Mouse (Mus musculus) hindbrain, postnatal 0 days (tissue): ENCODE results near the gene Flrt1. TPM values are rescaled to one million over a fixed set of nuclear protein-coding genes. Genes with fewer than 3 reads are reported as not detected.

Experiments
- ATAC-seq: fragments of 200-750 bp; cut with Nextera tagmentation; 2 replicates; pipeline ENCODE4 v1.8.0; 2017; ENCODE audit warnings: mild to moderate bottlenecking, moderate TSS enrichment, moderate library complexity
- DNase-seq: peaks from one replicate; pipeline ENCODE4 v3.0.0-alpha.2; 2015; ENCODE audit warnings: low spot score
- H3K27ac ChIP-seq: fragments of 300-500 bp; sonication (generic); 2 replicates; pipeline ENCODE4 v1.5.1; 2014; ENCODE audit warnings: mild to moderate bottlenecking
- H3K27me3 ChIP-seq: fragments of 300-500 bp; sonication (generic); 2 replicates; pipeline ENCODE4 v1.6.1; 2014; ENCODE audit warnings: low read length, mixed read lengths; ENCODE audit not compliant: insufficient read depth
- H3K36me3 ChIP-seq: fragments of 300-500 bp; sonication (generic); 2 replicates; pipeline ENCODE4 v1.6.1; 2014; ENCODE audit warnings: low read length, mixed read lengths; ENCODE audit not compliant: insufficient read depth
- H3K4me1 ChIP-seq: fragments of 300-500 bp; sonication (generic); 2 replicates; pipeline ENCODE4 v1.6.1; 2014; ENCODE audit warnings: antibody characterized with exemption, low read length, mixed read lengths; ENCODE audit not compliant: insufficient read depth
- H3K4me2 ChIP-seq: fragments of 300-500 bp; sonication (generic); 2 replicates; pipeline ENCODE4 v1.6.1; 2014; ENCODE audit warnings: low read depth, mild to moderate bottlenecking, low read length, moderate library complexity, mixed read lengths
- H3K4me3 ChIP-seq: fragments of 300-500 bp; sonication (generic); 2 replicates; pipeline ENCODE4 v1.5.1; 2014; ENCODE audit warnings: low read length
- H3K9ac ChIP-seq: fragments of 300-500 bp; sonication (generic); replicated peaks from 2 replicates; pipeline ENCODE4 v1.6.1; 2014; ENCODE audit warnings: mild to moderate bottlenecking, low read length, moderate library complexity, mixed read lengths
- H3K9me3 ChIP-seq: fragments of 300-500 bp; sonication (generic); 2 replicates; pipeline ENCODE4 v1.6.1; 2016; ENCODE audit warnings: low read length, mixed read lengths
- CTCF ChIP-seq: IDR thresholded peaks from 2 replicates; pipeline ENCODE4 v1.5.1; 2016; ENCODE audit warnings: antibody characterized with exemption, control low read depth, low read depth
- WGBS: fragments of 180-500 bp; shearing (Covaris S2); extraction: QIAGEN DNeasy Blood & Tissue Kit; methylation state at CpG from one replicate; pipeline ENCODE4 v1.1.7; 2014; 5-methylcytosine and 5-hydroxymethylcytosine counted together
- polyA plus RNA-seq: library from polyadenylated mRNA; unstranded; fragments of >200 nt; fragmentation: Nextera tagmentation; extraction: Ambion mirVana; gene quantifications from 2 replicates; pipeline ENCODE4 v1.2.1, GENCODE M21; 2015
- total RNA-seq: library from RNA; depleted of rRNA; stranded (reverse); fragments of >200 nt; gene quantifications from 2 replicates; pipeline ENCODE4 v1.2.3, GENCODE M21; 2014

Gene Flrt1
- total and polyA plus RNA-seq, 2 experiments from 2014 or later: 8.1 to 10.1 TPM

DNA sequence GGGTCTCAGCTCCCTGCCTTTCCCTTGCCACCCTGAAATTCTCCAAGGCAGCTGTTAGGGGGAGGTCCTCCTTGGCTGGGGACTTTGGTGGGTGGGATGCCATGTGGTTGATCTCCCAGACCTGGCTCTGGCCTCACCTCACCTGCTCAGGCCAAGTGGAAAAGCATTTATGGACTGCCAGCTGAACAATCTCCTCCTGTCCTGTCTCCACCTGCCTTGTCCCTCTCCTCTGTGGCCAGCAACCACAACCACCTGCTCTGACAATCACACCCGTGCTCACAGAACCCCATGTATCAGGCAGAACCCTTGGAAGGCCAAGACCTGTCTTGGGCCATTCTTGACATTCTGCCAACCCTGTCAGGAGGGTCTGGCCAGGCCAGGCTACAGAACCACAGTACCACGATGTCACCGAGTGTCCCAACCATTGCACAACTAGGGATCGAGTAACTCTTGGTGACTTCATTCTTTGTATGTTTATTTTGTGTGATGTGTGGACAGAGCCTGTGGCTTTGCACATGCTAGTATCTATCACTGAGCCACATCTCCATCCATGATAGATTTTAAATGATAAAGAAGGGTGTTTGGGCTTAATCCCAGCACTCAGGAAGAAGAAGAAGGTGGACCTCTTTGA is 20.1 kb upstream of the Flrt1 start:
- Histone ChIP-seq H3K9me3 (no peaks in the 10 kb centered on the region), H3K27me3 (no peaks in the 10 kb centered on the region), H3K4me2 (no peak overlapping the region), H3K36me3 (no peaks in the 10 kb centered on the region), H3K4me1 (peaks cover 29% of the 10 kb centered on the region), H3K9ac (no peak overlapping the region), H3K27ac (no peak overlapping the region), H3K4me3 (no peak overlapping the region)
- no peak for TF ChIP-seq CTCF
- ATAC-seq: no peak
- DNase-seq: no peak
- WGBS: 86% methylated on average over 4 of the region's 4 CpGs

DNA sequence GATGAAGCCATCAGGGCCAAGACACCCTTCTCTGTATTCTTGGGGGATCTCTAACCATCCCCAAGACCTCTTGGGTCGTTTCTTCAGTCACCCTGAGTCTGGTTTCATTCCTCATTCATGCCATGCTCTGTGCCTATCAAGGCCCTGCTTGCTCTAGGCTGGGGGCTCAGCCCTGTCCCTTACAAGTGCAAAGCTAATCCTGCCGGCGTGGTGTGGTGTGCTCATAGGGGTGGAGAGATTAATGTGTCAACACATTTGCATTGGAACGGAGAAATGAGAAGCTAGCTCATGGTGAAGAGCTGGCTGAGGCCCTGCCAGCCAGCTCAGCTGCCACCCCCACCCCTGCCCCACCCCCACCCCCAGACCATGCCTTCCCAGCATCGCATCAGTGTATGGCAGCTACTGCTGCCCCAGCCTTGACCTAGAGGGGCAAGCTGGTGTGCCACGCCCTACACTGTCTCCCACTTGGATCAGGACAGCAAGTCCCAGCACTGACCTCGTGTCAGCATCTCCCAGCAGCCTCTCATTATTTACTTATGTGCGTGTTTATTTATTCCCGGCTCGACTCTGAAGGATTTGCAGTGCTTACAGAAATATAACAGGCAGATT is 17.3 kb upstream of the Flrt1 start:
- peak overlapping the region; percentile 36; the same call in 1 of the 2 replicates for H3K27ac ChIP-seq
- 32% methylated on average over 10 of the region's 10 CpGs for WGBS
- no peaks in the 10 kb centered on the region for H3K27me3 ChIP-seq
- H3K4me2 ChIP-seq: no peak overlapping the region
- no peaks in the 10 kb centered on the region for H3K36me3 ChIP-seq
- peaks cover 14% of the 10 kb centered on the region; the same call in 1 of the 2 replicates for H3K4me1 ChIP-seq
- ATAC-seq (peak; percentile 36; the same call in 1 of the 2 replicates), DNase-seq (no peak)
- H3K9ac ChIP-seq: peak overlapping the region; percentile 15; the same call in 1 of the 2 replicates
- no peaks in the 10 kb centered on the region for H3K9me3 ChIP-seq
- H3K4me3 ChIP-seq: no peak overlapping the region
- TF ChIP-seq CTCF: no peak

DNA sequence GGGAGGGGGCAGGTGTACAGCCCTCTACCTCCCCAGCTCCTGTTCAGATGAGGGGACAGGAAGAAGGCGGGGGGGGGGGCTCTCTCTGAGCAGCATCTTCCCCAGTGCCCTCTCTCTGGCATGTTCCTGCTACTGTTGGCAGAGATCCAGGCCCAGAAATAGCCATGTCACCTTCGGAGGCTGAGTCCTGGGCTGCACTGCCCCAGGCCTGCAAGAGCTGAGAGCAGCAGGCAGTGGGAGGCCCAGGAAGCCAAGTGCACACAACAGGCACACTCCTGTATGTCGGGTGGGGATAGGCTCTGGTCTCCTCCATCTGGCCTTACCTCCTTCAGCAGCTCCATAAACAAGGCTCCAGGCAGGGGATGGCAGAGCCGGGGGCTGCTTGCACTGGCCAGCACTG is 16.7 kb upstream of the Flrt1 start:
- H3K27ac ChIP-seq: peak overlapping the region; percentile 36; the same call in 1 of the 2 replicates
- peak overlapping the region; percentile 15; the same call in 1 of the 2 replicates for H3K9ac ChIP-seq
- WGBS: 33% methylated on average over 4 of the region's 4 CpGs
- DNase-seq (peak; percentile 58), ATAC-seq (peak; percentile 38)
- no peak overlapping the region for H3K4me2 ChIP-seq
- no peaks in the 10 kb centered on the region for H3K9me3 ChIP-seq
- H3K27me3 ChIP-seq: no peaks in the 10 kb centered on the region
- H3K4me3 ChIP-seq: no peak overlapping the region
- peaks cover 14% of the 10 kb centered on the region; the same call in 1 of the 2 replicates for H3K4me1 ChIP-seq
- no peak for TF ChIP-seq CTCF
- H3K36me3 ChIP-seq: no peaks in the 10 kb centered on the region

DNA sequence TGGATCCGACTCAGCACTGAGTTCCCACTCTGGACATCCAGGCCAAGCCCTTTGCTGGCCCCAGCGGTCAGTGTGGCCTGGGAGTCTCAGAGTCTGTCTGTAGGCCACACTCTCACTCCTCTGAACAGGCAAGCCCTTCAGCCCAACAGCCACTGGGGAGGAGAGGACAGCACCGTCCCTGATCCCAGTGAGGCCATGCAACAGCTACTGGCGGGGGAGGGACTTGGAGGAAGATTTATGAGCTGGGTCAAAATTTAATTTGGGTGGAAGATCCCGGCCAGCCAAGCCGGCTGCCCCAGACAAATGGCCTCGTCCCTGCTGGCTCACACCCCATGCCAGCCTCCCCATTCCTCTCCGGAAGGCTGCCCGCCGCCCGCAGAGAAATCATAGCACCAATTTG is 15.7 kb upstream of the Flrt1 start:
- DNase-seq (no peak), ATAC-seq (no peak)
- 0 out of 2 replicates have a peak overlapping the region, but pooled peaks have one; percentile 15 for H3K27ac ChIP-seq
- H3K4me1 ChIP-seq: peaks cover 14% of the 10 kb centered on the region; the same call in 1 of the 2 replicates
- no peak overlapping the region for H3K4me3 ChIP-seq
- H3K9me3 ChIP-seq: no peaks in the 10 kb centered on the region
- H3K27me3 ChIP-seq: no peaks in the 10 kb centered on the region
- no peak for TF ChIP-seq CTCF
- 35% methylated on average over 11 of the region's 11 CpGs for WGBS
- no peak overlapping the region for H3K4me2 ChIP-seq
- no peak overlapping the region for H3K9ac ChIP-seq
- no peaks in the 10 kb centered on the region for H3K36me3 ChIP-seq

DNA sequence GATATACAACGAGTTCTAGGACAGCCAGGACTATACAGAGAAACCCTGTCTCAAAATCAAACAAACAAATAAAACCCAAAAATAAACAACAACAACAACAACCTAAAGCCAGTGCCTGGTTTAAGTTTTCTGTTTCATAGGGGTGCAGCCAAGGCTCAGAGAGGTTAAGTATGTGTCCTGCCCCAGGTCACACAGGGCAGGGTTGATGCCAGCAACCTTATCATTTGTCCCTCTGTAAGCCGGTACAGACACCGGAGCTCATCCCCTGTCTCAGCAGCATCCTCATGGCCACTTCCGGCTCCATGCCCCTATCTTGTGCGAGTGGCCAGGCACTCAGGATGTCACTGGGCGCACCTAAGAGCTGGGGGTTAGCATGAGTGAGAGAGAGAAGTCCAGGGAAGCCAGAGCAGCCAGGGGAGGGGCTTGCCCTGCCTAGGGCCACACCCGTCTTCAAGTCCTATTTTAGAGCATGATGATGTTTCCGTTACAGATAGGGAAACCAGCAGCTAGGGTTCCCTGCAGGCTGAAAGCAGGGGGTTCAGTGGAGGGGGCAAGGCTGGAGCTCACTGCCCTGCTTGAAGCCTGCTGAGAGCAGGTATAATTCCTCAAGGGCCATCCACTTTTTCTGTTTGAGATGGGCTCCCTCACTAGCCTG is 12.3 kb upstream of the Flrt1 start:
- Histone ChIP-seq H3K9ac (no peak overlapping the region), H3K4me1 (peaks cover 23% of the 10 kb centered on the region), H3K27ac (no peak overlapping the region), H3K9me3 (no peaks in the 10 kb centered on the region), H3K27me3 (no peaks in the 10 kb centered on the region), H3K4me3 (no peak overlapping the region), H3K4me2 (no peak overlapping the region), H3K36me3 (no peaks in the 10 kb centered on the region)
- no peak for TF ChIP-seq CTCF
- DNase-seq (no peak), ATAC-seq (no peak)
- 84% methylated on average over 8 of the region's 8 CpGs for WGBS

DNA sequence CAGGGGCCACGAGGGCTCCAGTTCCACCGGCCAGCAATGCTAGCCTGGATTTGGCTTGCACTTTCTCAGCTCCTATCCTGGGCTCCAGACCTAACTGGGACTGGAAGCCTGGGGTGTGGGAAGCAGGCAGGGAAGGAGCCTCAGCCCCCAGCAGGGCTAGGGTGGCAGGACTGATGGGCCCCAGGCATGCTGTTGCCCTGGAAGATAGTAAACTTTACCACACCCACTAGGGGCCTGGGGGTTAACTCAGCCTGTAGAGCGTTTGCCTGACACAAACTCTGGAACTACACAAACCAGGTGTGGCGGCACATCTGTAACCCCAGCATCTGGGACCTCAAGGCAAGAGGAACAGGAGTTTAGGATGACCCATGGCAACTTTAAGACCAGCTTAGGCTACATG is 11.6 kb upstream of the Flrt1 start:
- no peak for DNase-seq
- 77% methylated on average over 4 of the region's 4 CpGs for WGBS
- H3K9ac ChIP-seq: no peak overlapping the region
- no peak overlapping the region for H3K27ac ChIP-seq
- H3K4me2 ChIP-seq: no peak overlapping the region
- H3K4me1 ChIP-seq: peaks cover 19% of the 10 kb centered on the region
- H3K36me3 ChIP-seq: no peaks in the 10 kb centered on the region
- H3K4me3 ChIP-seq: no peak overlapping the region
- TF ChIP-seq CTCF: no peak
- no peaks in the 10 kb centered on the region for H3K27me3 ChIP-seq
- ATAC-seq: no peak
- H3K9me3 ChIP-seq: no peaks in the 10 kb centered on the region
